Mouse (Mus musculus) stomach, embryonic 15.5 days (tissue): Measurements from ENCODE around the gene Fcrla. TPM values are rescaled to one million over a fixed set of nuclear protein-coding genes. Genes with fewer than 3 reads are reported as not detected.

Source experiments
- ATAC-seq: fragments of 200-750 bp; cut with Nextera tagmentation; 2 replicates; pipeline ENCODE4 v1.8.0; 2017; ENCODE audit warnings: low read depth, moderate number of reproducible peaks, moderate TSS enrichment; ENCODE audit not compliant: insufficient read depth, low FRiP score
- H3K27ac ChIP-seq: fragments of 300-500 bp; sonication (generic); 2 replicates; pipeline ENCODE4 v1.5.1; 2015; ENCODE audit warnings: mild to moderate bottlenecking, inconsistent platforms
- H3K27me3 ChIP-seq: fragments of 300-500 bp; sonication (generic); replicated peaks from 2 replicates; pipeline ENCODE4 v1.6.1; 2015; ENCODE audit warnings: inconsistent platforms
- H3K36me3 ChIP-seq: fragments of 300-500 bp; sonication (generic); 2 replicates; pipeline ENCODE4 v1.6.1; 2015; ENCODE audit warnings: inconsistent platforms
- H3K4me1 ChIP-seq: fragments of 300-500 bp; sonication (generic); 2 replicates; pipeline ENCODE4 v1.6.1; 2015; ENCODE audit warnings: inconsistent platforms
- H3K4me2 ChIP-seq: fragments of 300-500 bp; sonication (generic); 2 replicates; pipeline ENCODE4 v1.6.1; 2015; ENCODE audit warnings: mild to moderate bottlenecking, inconsistent platforms
- H3K4me3 ChIP-seq: fragments of 300-500 bp; sonication (generic); replicated peaks from 2 replicates; pipeline ENCODE4 v1.5.1; 2015; ENCODE audit warnings: inconsistent platforms
- H3K9ac ChIP-seq: fragments of 300-500 bp; sonication (generic); 2 replicates; pipeline ENCODE4 v1.6.1; 2015; ENCODE audit warnings: inconsistent platforms
- H3K9me3 ChIP-seq: fragments of 300-500 bp; sonication (generic); 2 replicates; pipeline ENCODE4 v1.6.1; 2016; ENCODE audit warnings: inconsistent platforms
- WGBS: fragments of 180-500 bp; shearing (Covaris S2); methylation state at CpG from one replicate; pipeline ENCODE4 v1.1.7; 2015; 5-methylcytosine and 5-hydroxymethylcytosine counted together
- polyA plus RNA-seq: library from polyadenylated mRNA; unstranded; fragments of >200 nt; fragmentation: Nextera tagmentation; extraction: Ambion mirVana; gene quantifications from 2 replicates; pipeline ENCODE4 v1.2.1, GENCODE M21; 2015

Fcrla gene
- polyA plus RNA-seq, 1 experiment from 2014 or later, result 0.23 TPM

- no peaks in the 10 kb centered on the region for H3K27me3 ChIP-seq
- H3K27ac ChIP-seq, result no peak overlapping the region
- H3K4me3 ChIP-seq, result no peak overlapping the region
- H3K9ac ChIP-seq, result no peak overlapping the region
- no peak for ATAC-seq
- no peak overlapping the region for H3K4me2 ChIP-seq
- no peaks in the 10 kb centered on the region for H3K9me3 ChIP-seq
- H3K4me1 ChIP-seq, result no peaks in the 10 kb centered on the region
- 50% methylated on average over 6 of the region's 6 CpGs for WGBS
- no peaks in the 10 kb centered on the region for H3K36me3 ChIP-seq
Measured at GRCm38 (mm10) chr1:170926941-170927340, 442 bp downstream of the Fcrla start.

- H3K9me3 ChIP-seq, result no peaks in the 10 kb centered on the region
- 65% methylated on average over 6 of the region's 6 CpGs for WGBS
- no peak overlapping the region for H3K4me2 ChIP-seq
- H3K9ac ChIP-seq, result no peak overlapping the region
- H3K36me3 ChIP-seq, result no peaks in the 10 kb centered on the region
- H3K4me3 ChIP-seq, result no peak overlapping the region
- H3K27ac ChIP-seq, result no peak overlapping the region
- no peaks in the 10 kb centered on the region for H3K4me1 ChIP-seq
- no peaks in the 10 kb centered on the region for H3K27me3 ChIP-seq
- ATAC-seq, result no peak
Measured at GRCm38 (mm10) chr1:170924485-170924884, 2.9 kb downstream of the Fcrla start.

- H3K27ac ChIP-seq, result no peak overlapping the region
- no peaks in the 10 kb centered on the region for H3K4me1 ChIP-seq
- no peak overlapping the region for H3K4me2 ChIP-seq
- no peak overlapping the region for H3K4me3 ChIP-seq
- no peaks in the 10 kb centered on the region for H3K36me3 ChIP-seq
- no peaks in the 10 kb centered on the region for H3K9me3 ChIP-seq
- no peak for ATAC-seq
- H3K9ac ChIP-seq, result no peak overlapping the region
- 90% methylated on average over 8 of the region's 8 CpGs for WGBS
- H3K27me3 ChIP-seq, result no peaks in the 10 kb centered on the region
Measured at GRCm38 (mm10) chr1:170919308-170919707, 8.1 kb downstream of the Fcrla start.

GRCm38 (mm10) chr1:170915657-170916056 is 11.7 kb downstream of the Fcrla start:
- Histone ChIP-seq H3K27ac (no peak overlapping the region), H3K9me3 (no peaks in the 10 kb centered on the region), H3K27me3 (no peaks in the 10 kb centered on the region), H3K4me1 (no peaks in the 10 kb centered on the region), H3K4me3 (no peak overlapping the region), H3K36me3 (no peaks in the 10 kb centered on the region), H3K4me2 (no peak overlapping the region), H3K9ac (no peak overlapping the region)
- no peak for ATAC-seq
- 64% methylated on average over 5 of the region's 5 CpGs for WGBS

- H3K4me2 ChIP-seq, result no peak within 1 kb of the TSS
- WGBS, result 70% methylated on average over 5 of the region's 5 CpGs
- H3K27ac ChIP-seq, result no peak within 1 kb of the TSS
- H3K27me3 ChIP-seq, result peaks cover 8% of the 10 kb centered on the region
- H3K9ac ChIP-seq, result no peak within 1 kb of the TSS
- no peak for ATAC-seq
- H3K4me1 ChIP-seq, result peaks cover 7% of the 10 kb centered on the region; the same call in 1 of the 2 replicates
- no peak within 1 kb of the TSS for H3K4me3 ChIP-seq
- no peaks in the 10 kb centered on the region for H3K36me3 ChIP-seq
- H3K9me3 ChIP-seq, result no peaks in the 10 kb centered on the region
Measured at GRCm38 (mm10) chr1:170912891-170913615, 14.3 kb downstream of the Fcrla start, which contains the start of gene Fcrlb. TSS of gene Fcrlb (minus strand) at chr1:170912941.

- Histone ChIP-seq H3K27me3 (peaks cover 16% of the 10 kb centered on the region), H3K9ac (no peak overlapping the region), H3K4me3 (no peak overlapping the region), H3K27ac (no peak overlapping the region), H3K4me1 (peaks cover 15% of the 10 kb centered on the region), H3K36me3 (no peaks in the 10 kb centered on the region), H3K4me2 (no peak overlapping the region), H3K9me3 (no peaks in the 10 kb centered on the region)
- 84% methylated on average over 11 of the region's 11 CpGs for WGBS
- no peak for ATAC-seq
Measured at GRCm38 (mm10) chr1:170911907-170912660, 15.3 kb downstream of the Fcrla start.

GRCm38 (mm10) chr1:170908341-170908740 is 19.0 kb downstream of the Fcrla start:
- no peak for ATAC-seq

GRCm38 (mm10) chr1:170907456-170908191 is 19.8 kb downstream of the Fcrla start:
- Histone ChIP-seq H3K4me2 (peak overlapping the region; percentile 78), H3K4me1 (peaks cover 16% of the 10 kb centered on the region), H3K9me3 (no peaks in the 10 kb centered on the region), H3K36me3 (no peaks in the 10 kb centered on the region), H3K4me3 (peak overlapping the region; percentile 37), H3K27me3 (peaks cover 26% of the 10 kb centered on the region), H3K9ac (0 out of 2 replicates have a peak overlapping the region, but pooled peaks have one; percentile 1), H3K27ac (no peak overlapping the region)
- ATAC-seq, result peak; percentile 66
- 1% methylated on average over 71 of the region's 71 CpGs for WGBS

More at GRCm38 (mm10) chr1:170908341-170908740, 19.0 kb downstream of the Fcrla start:
- Histone ChIP-seq H3K9me3 (no peaks in the 10 kb centered on the region), H3K4me1 (peaks cover 16% of the 10 kb centered on the region), H3K36me3 (no peaks in the 10 kb centered on the region), H3K27ac (no peak overlapping the region), H3K4me3 (peak overlapping the region; percentile 37), H3K27me3 (peaks cover 26% of the 10 kb centered on the region), H3K4me2 (peak overlapping the region; percentile 78), H3K9ac (no peak overlapping the region)
- whole genome bisulfite sequencing, result 4% methylated on average over 21 of the region's 21 CpGs

GRCm38 (mm10) chr1:170907111-170907455 is 20.3 kb downstream of the Fcrla start:
- Histone ChIP-seq H3K4me1 (peaks cover 16% of the 10 kb centered on the region), H3K27ac (no peak overlapping the region), H3K27me3 (peaks cover 26% of the 10 kb centered on the region), H3K9me3 (no peaks in the 10 kb centered on the region), H3K4me3 (peak overlapping the region; percentile 37), H3K36me3 (no peaks in the 10 kb centered on the region), H3K4me2 (peak overlapping the region; percentile 78), H3K9ac (no peak overlapping the region)
- ATAC-seq, result no peak
- WGBS, result 30% methylated on average over 11 of the region's 11 CpGs

GRCm38 (mm10) chr1:170903485-170903884 is 23.9 kb downstream of the Fcrla start:
- H3K4me2 ChIP-seq, result no peak overlapping the region
- H3K4me1 ChIP-seq, result peaks cover 13% of the 10 kb centered on the region
- H3K9me3 ChIP-seq, result no peaks in the 10 kb centered on the region
- no peak overlapping the region for H3K4me3 ChIP-seq
- peaks cover 23% of the 10 kb centered on the region for H3K27me3 ChIP-seq
- H3K9ac ChIP-seq, result no peak overlapping the region
- no peak for ATAC-seq
- H3K27ac ChIP-seq, result no peak overlapping the region
- 44% methylated on average over 5 of the region's 5 CpGs for WGBS
- H3K36me3 ChIP-seq, result no peaks in the 10 kb centered on the region

GRCm38 (mm10) chr1:170901536-170902238 is 25.7 kb downstream of the Fcrla start:
- no peak; the same call in 1 of the 2 replicates for ATAC-seq
- 0 out of 2 replicates have a peak, but pooled peaks cover 7% of the 10 kb centered on the region for H3K27me3 ChIP-seq
- WGBS, result 30% methylated on average over 10 of the region's 10 CpGs

More at GRCm38 (mm10) chr1:170901536-170902238, 25.7 kb downstream of the Fcrla start:
- Histone ChIP-seq H3K27ac (no peak overlapping the region), H3K9ac (no peak overlapping the region), H3K9me3 (no peaks in the 10 kb centered on the region), H3K4me2 (peak overlapping the region; percentile 34; the same call in 1 of the 2 replicates), H3K36me3 (no peaks in the 10 kb centered on the region), H3K4me3 (no peak overlapping the region), H3K4me1 (no peaks in the 10 kb centered on the region)
